Mouse (Mus musculus): Measurements from ENCODE around the gene Prss46. TPM values are rescaled to one million over a fixed set of nuclear protein-coding genes. Genes with fewer than 3 reads are reported as not detected.

Gene Prss46
- polyA plus RNA-seq, 1 experiment from 2014 or later, result not detected

GRCm38 (mm10) chr9:110896595-110896994 lies 52.3 kb downstream of the Prss46 start:
- 0 out of 2 replicates have a peak, but pooled peaks have one; percentile 51 for ATAC-seq
- no peak overlapping the region for H3K4me3 ChIP-seq (ENCODE audit: low read depth, low read length)
- WGBS, result 6% methylated on average over 6 of the region's 6 CpGs
- no peak overlapping the region for H3K27ac ChIP-seq (ENCODE audit: low read length)
- peaks cover 4% of the 10 kb centered on the region; the same call in 1 of the 2 replicates for H3K4me1 ChIP-seq (ENCODE audit: control insufficient read depth, insufficient read depth, low read length)
- peak overlapping the region; percentile 40 for H3K4me2 ChIP-seq (ENCODE audit: low read length)
- H3K9ac ChIP-seq (ENCODE audit: low read depth, low read length), result no peak overlapping the region; the same call in 1 of the 2 replicates
- H3K27me3 ChIP-seq (ENCODE audit: control insufficient read depth, insufficient read depth, low read depth, low read length), result no peaks in the 10 kb centered on the region
- no peaks in the 10 kb centered on the region for H3K9me3 ChIP-seq (replicated peaks; ENCODE audit: control insufficient read depth, low read length, poor library complexity, severe bottlenecking)
- no peaks in the 10 kb centered on the region for H3K36me3 ChIP-seq (ENCODE audit: control insufficient read depth, insufficient read depth, low read length)

GRCm38 (mm10) chr9:110899451-110900008 lies 55.2 kb downstream of the Prss46 start:
- Histone ChIP-seq H3K9me3 (replicated peaks; ENCODE audit: control insufficient read depth, low read length, poor library complexity, severe bottlenecking) (no peaks in the 10 kb centered on the region), H3K36me3 (ENCODE audit: control insufficient read depth, insufficient read depth, low read length) (no peaks in the 10 kb centered on the region), H3K4me1 (ENCODE audit: control insufficient read depth, insufficient read depth, low read length) (peaks cover 4% of the 10 kb centered on the region; the same call in 1 of the 2 replicates), H3K9ac (ENCODE audit: low read depth, low read length) (no peak overlapping the region), H3K27me3 (ENCODE audit: control insufficient read depth, insufficient read depth, low read depth, low read length) (no peaks in the 10 kb centered on the region), H3K27ac (ENCODE audit: low read length) (no peak overlapping the region), H3K4me2 (ENCODE audit: low read length) (no peak overlapping the region), H3K4me3 (ENCODE audit: low read depth, low read length) (no peak overlapping the region)
- WGBS, result 62% methylated on average over 10 of the region's 10 CpGs
- no peak for ATAC-seq

- Histone ChIP-seq H3K27ac (ENCODE audit: low read length) (no peak overlapping the region), H3K9me3 (replicated peaks; ENCODE audit: control insufficient read depth, low read length, poor library complexity, severe bottlenecking) (no peaks in the 10 kb centered on the region), H3K4me1 (ENCODE audit: control insufficient read depth, insufficient read depth, low read length) (peaks cover 4% of the 10 kb centered on the region; the same call in 1 of the 2 replicates), H3K27me3 (ENCODE audit: control insufficient read depth, insufficient read depth, low read depth, low read length) (no peaks in the 10 kb centered on the region), H3K4me2 (ENCODE audit: low read length) (no peak overlapping the region), H3K36me3 (ENCODE audit: control insufficient read depth, insufficient read depth, low read length) (no peaks in the 10 kb centered on the region), H3K9ac (ENCODE audit: low read depth, low read length) (no peak overlapping the region), H3K4me3 (ENCODE audit: low read depth, low read length) (no peak overlapping the region)
- ATAC-seq, result no peak
- WGBS, result 87% methylated on average over 6 of the region's 6 CpGs
Observed at GRCm38 (mm10) chr9:110901204-110901603, 56.9 kb downstream of the Prss46 start.

GRCm38 (mm10) chr9:110902271-110902670 lies 58.0 kb downstream of the Prss46 start:
- Histone ChIP-seq H3K27ac (ENCODE audit: low read length) (no peak overlapping the region), H3K27me3 (ENCODE audit: control insufficient read depth, insufficient read depth, low read depth, low read length) (no peaks in the 10 kb centered on the region), H3K9me3 (replicated peaks; ENCODE audit: control insufficient read depth, low read length, poor library complexity, severe bottlenecking) (no peaks in the 10 kb centered on the region), H3K36me3 (ENCODE audit: control insufficient read depth, insufficient read depth, low read length) (no peaks in the 10 kb centered on the region), H3K4me2 (ENCODE audit: low read length) (no peak overlapping the region), H3K4me1 (ENCODE audit: control insufficient read depth, insufficient read depth, low read length) (no peaks in the 10 kb centered on the region), H3K9ac (ENCODE audit: low read depth, low read length) (no peak overlapping the region), H3K4me3 (ENCODE audit: low read depth, low read length) (no peak overlapping the region)
- WGBS, result 88% methylated on average over 4 of the region's 4 CpGs
- no peak for ATAC-seq

Other genes starting within 250 kb of the Prss46 start
- 25.5 and 27.1 TPM in 2 replicates for gene Nradd, start 220.1 kb upstream of the Prss46 start, polyA plus RNA-seq (2015; fragmentation: Nextera tagmentation; extraction: Ambion mirVana)
- gene Nbeal2, start 190.3 kb upstream of the Prss46 start, polyA plus RNA-seq (2015; fragmentation: Nextera tagmentation; extraction: Ambion mirVana), result 5.2 and 6.1 TPM in 2 replicates
- 93.3 and 103 TPM in 2 replicates for gene Ccdc12, start 188.0 kb upstream of the Prss46 start, polyA plus RNA-seq (2015; fragmentation: Nextera tagmentation; extraction: Ambion mirVana)
- gene Myl3, start 102.6 kb upstream of the Prss46 start, polyA plus RNA-seq (2015; fragmentation: Nextera tagmentation; extraction: Ambion mirVana), result 0.39 and 0.48 TPM in 2 replicates
- gene Pth1r, start 97.4 kb upstream of the Prss46 start, polyA plus RNA-seq (2015; fragmentation: Nextera tagmentation; extraction: Ambion mirVana), result 6.1 and 8.0 TPM in 2 replicates
- not detected in 2 replicates for gene Prss42, start 46.3 kb upstream of the Prss46 start, polyA plus RNA-seq (2015; fragmentation: Nextera tagmentation; extraction: Ambion mirVana)
- not detected in 2 replicates for gene Prss44, start 30.5 kb upstream of the Prss46 start, polyA plus RNA-seq (2015; fragmentation: Nextera tagmentation; extraction: Ambion mirVana)
- gene Prss43, start 17.8 kb upstream of the Prss46 start, polyA plus RNA-seq (2015; fragmentation: Nextera tagmentation; extraction: Ambion mirVana), result not detected in 2 replicates
- gene Prss45, start 9.9 kb upstream of the Prss46 start, polyA plus RNA-seq (2015; fragmentation: Nextera tagmentation; extraction: Ambion mirVana), result 0.20 TPM in 1 of 2 replicates, not detected in the other
- gene Prss50, start 13.5 kb downstream of the Prss46 start, polyA plus RNA-seq (2015; fragmentation: Nextera tagmentation; extraction: Ambion mirVana), result 0.29 and 0.47 TPM in 2 replicates
- 2.5 and 2.7 TPM in 2 replicates for gene Als2cl, start 35.4 kb downstream of the Prss46 start, polyA plus RNA-seq (2015; fragmentation: Nextera tagmentation; extraction: Ambion mirVana)
- 4.0 and 5.7 TPM in 2 replicates for gene Tmie, start 35.6 kb downstream of the Prss46 start, polyA plus RNA-seq (2015; fragmentation: Nextera tagmentation; extraction: Ambion mirVana)
- not detected in 2 replicates for gene Fam240a, start 72.4 kb downstream of the Prss46 start, polyA plus RNA-seq (2015; fragmentation: Nextera tagmentation; extraction: Ambion mirVana)
- not detected in 2 replicates for gene Tdgf1, start 101.7 kb downstream of the Prss46 start, polyA plus RNA-seq (2015; fragmentation: Nextera tagmentation; extraction: Ambion mirVana)
- gene Lrrc2, start 107.0 kb downstream of the Prss46 start, polyA plus RNA-seq (2015; fragmentation: Nextera tagmentation; extraction: Ambion mirVana), result 0.29 and 1.2 TPM in 2 replicates
- 0.20 TPM in 1 of 2 replicates, not detected in the other for gene Rtp3, start 146.1 kb downstream of the Prss46 start, polyA plus RNA-seq (2015; fragmentation: Nextera tagmentation; extraction: Ambion mirVana)
- gene Ltf, start 174.8 kb downstream of the Prss46 start, polyA plus RNA-seq (2015; fragmentation: Nextera tagmentation; extraction: Ambion mirVana), result 0.45 and 2.4 TPM in 2 replicates
- 1.2 and 1.4 TPM in 2 replicates for gene Ccrl2, start 213.0 kb downstream of the Prss46 start, polyA plus RNA-seq (2015; fragmentation: Nextera tagmentation; extraction: Ambion mirVana)

Measured in midbrain, embryonic 16.5 days (tissue).